Mouse (Mus musculus) adipose tissue, adult 10 weeks (tissue): ENCODE results near the gene Fxn. TPM values are rescaled to one million over a fixed set of nuclear protein-coding genes. Genes with fewer than 3 reads are reported as not detected.

Source experiments
- polyA plus RNA-seq: library from polyadenylated mRNA; stranded (reverse); fragments of 350-450 nt; fragmentation: Illumina TruSeq; extraction: RNeasy Lipid Tissue Mini Kit (QIAGEN cat#74804); gene quantifications from one replicate; pipeline ENCODE4 v1.2.3, GENCODE M21; 2014; ENCODE audit warnings: low read depth, low replicate concordance

Fxn gene
- polyA plus RNA-seq, result 7.3 TPM

DNA sequence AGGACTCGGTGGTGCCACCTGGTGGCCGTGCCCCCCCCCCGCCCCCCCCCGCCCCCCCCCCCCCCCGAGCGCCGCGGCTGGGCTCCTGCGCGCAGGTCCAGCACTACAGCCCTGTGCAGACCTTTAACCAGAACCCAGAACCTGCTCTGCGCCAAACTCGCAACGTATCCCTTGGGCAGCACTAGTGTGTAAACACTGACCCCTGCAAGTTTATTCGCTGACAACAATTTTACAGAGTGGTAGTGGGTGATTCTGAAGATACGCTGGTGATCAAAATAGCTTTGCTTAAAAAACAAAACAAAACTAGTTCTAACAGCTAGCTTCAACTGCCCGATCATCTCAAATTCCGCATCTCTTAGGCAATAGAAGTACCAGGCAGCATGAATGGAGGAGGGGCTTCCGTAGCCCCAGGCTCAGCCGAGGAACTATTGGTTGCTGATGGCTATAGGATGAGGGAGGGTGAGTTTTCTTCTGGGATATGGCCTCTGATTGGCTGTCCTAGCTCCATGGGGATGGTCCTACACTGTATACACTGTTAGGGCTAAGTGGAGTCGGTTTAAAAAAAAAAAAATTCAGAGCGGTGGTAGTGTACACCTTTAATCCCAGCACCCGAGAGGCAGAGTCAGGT lies at the start of gene Fxn:
TSS of gene Fxn (minus strand) at position 5 of the 628 bp plus-strand sequence.

DNA sequence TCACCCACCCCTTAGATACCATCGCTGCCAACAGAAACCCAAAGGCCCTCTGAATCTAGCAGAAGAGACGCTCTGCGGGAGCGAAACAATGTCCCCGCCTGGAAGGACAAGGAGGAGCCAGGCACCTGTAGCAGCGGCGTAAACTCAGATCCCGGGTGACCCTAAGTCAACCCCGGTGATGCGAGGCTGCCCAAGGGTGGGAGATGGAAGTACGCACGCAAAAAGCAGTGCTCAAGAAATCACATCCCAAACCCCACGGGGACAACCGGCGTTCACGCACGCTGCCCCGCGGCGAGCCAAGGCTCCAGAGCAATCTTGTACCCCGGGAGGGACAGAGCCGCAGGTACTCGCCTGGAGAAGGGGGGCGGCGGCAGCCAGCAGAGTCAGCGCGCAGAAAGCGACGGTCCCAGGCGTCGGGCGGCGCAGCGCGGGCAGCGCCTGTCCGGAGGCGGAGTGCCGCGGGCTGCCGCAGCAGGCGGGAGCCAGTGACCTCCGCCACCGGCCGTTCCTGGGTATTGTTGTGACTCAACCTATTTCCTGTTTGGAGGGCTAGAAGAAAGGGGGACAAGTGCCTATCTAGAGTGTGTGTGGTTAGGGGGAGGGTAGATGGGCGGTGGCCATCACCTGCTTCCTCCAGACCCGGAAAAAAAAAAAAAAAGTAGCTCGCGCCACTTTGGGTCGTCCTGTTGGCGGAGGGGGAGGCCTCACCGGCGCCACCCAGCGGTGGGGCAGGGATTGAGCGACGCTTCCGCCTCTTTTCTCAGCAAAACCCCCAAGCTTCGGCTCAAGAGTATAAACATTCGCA lies 55.7 kb downstream of the Fxn start, which contains the start of gene Tjp2:
TSS of gene Tjp2 (minus strand) at position 531 of the 805 bp plus-strand sequence.

Other genes with a start within 250 kb of the Fxn start
- gene Fam189a2, start 249.6 kb downstream of the Fxn start, polyA plus RNA-seq, result 58.2 TPM
- 38.0 TPM for gene Tjp2, start 55.6 kb downstream of the Fxn start, polyA plus RNA-seq
- gene Fam122a, start 196.8 kb upstream of the Fxn start, polyA plus RNA-seq, result 19.5 TPM